Mouse (Mus musculus) G1E (cell line): ENCODE data around the gene Zfp637.

Source experiments
- CTCF ChIP-seq: IDR thresholded peaks from 2 replicates; pipeline ENCODE4 v1.5.1; 2012; ENCODE audit warnings: low read depth, low read length, inconsistent platforms, mixed read lengths
- GATA1 ChIP-seq: IDR thresholded peaks from 2 replicates; pipeline ENCODE4 v1.6.1; 2012; ENCODE audit warnings: borderline replicate concordance, low read length, inconsistent platforms, mixed read lengths
- GATA2 ChIP-seq: IDR thresholded peaks from 2 replicates; pipeline ENCODE4 v1.6.1; 2012; ENCODE audit warnings: low read depth, low read length, inconsistent platforms, borderline replicate concordance
- POLR2AphosphoS5 ChIP-seq: IDR thresholded peaks from 2 replicates; pipeline ENCODE4 v1.6.1; 2012; ENCODE audit warnings: low read depth, low read length, inconsistent platforms; ENCODE audit not compliant: insufficient replicate concordance
- TAL1 ChIP-seq: conservative IDR thresholded peaks from 2 replicates; pipeline ENCODE4 v1.6.1; 2012; ENCODE audit warnings: low read depth, low read length, inconsistent platforms, mixed read lengths

GRCm38 (mm10) chr6:117878700-117879407 lies 37.9 kb downstream of the Zfp637 start:
- no peak for TF ChIP-seq POLR2AphosphoS5
- no peak for TF ChIP-seq CTCF
- no peak for TF ChIP-seq GATA1
- no peak for TF ChIP-seq TAL1
- TF ChIP-seq GATA2: no peak
